Mouse (Mus musculus) testis, adult 2 months (tissue): ENCODE data around the gene Tbc1d25.

Experiments used
- CTCF ChIP-seq: fragments of 200-500 bp; IDR thresholded peaks from 2 replicates; pipeline ENCODE4 v1.5.1; 2012; ENCODE audit warnings: low read depth, mild to moderate bottlenecking, inconsistent platforms, low read length, moderate library complexity; ENCODE audit not compliant: control insufficient read depth, insufficient read depth, insufficient replicate concordance
- POLR2A ChIP-seq: fragments of 200-500 bp; IDR thresholded peaks from 2 replicates; pipeline ENCODE4 v1.6.1; 2012; ENCODE audit warnings: low read depth, mild to moderate bottlenecking, inconsistent platforms, low read length, moderate library complexity; ENCODE audit not compliant: control insufficient read depth

- no peak for TF ChIP-seq CTCF
- TF ChIP-seq POLR2A = peak; percentile 76; the same call in 1 of the 2 replicates
Measured at GRCm38 (mm10) chrX:8145153-8145991, 30.6 kb downstream of the Tbc1d25 start, which contains the start of gene Rbm3.
